Mouse (Mus musculus): ENCODE measurements around the gene Slc24a2.

GRCm38 (mm10) chr4:87035701-87036100, 194.6 kb downstream of the Slc24a2 start:
- no peak for TF ChIP-seq CTCF (IDR thresholded peaks at IDR 0.05; ENCODE audit: insufficient read depth, low read depth, low read length)
- TF ChIP-seq POLR2A (IDR thresholded peaks at IDR 0.05; ENCODE audit: insufficient read depth, low read depth, low read length) = no peak
